Mouse (Mus musculus) heart, adult 18-20 months (tissue): ENCODE measurements around the gene Pkig. TPM values are rescaled to one million over a fixed set of nuclear protein-coding genes. Genes with fewer than 3 reads are reported as not detected.

ENCODE experiments used
- DNase-seq, 2 experiments: peaks; one replicate each; pipeline ENCODE4 v3.0.0; 2021 to 2022; ENCODE audit warnings: mixed read lengths in 1 of 2
- total RNA-seq, 2 experiments: library from RNA; stranded (reverse); gene quantifications; 2 replicates each; pipeline ENCODE4 v1.2.3; 2021

Pkig gene
- total RNA-seq, 2 experiments from 2014 or later = 219 to 232 TPM

GRCm38 (mm10) chr2:163676321-163676720 lies 18.1 kb downstream of the Pkig start:
- no peak for DNase-seq

- DNase-seq = peak in 1 of 2 experiments; percentile 36
These were observed 18.6 kb downstream of the Pkig start for GRCm38 (mm10) chr2:163676745-163677144.

- DNase-seq = no peak
These were observed 24.2 kb downstream of the Pkig start for GRCm38 (mm10) chr2:163682344-163682743.

- DNase-seq = peak in 1 of 2 experiments; percentile 47
These were observed 27.1 kb downstream of the Pkig start for GRCm38 (mm10) chr2:163685287-163685686.

GRCm38 (mm10) chr2:163685761-163686200 lies 27.6 kb downstream of the Pkig start:
- peak; percentile 79 to 86 for DNase-seq

GRCm38 (mm10) chr2:163686233-163686632 lies 28.0 kb downstream of the Pkig start:
- DNase-seq = no peak

- no peak for DNase-seq
These were observed 28.7 kb downstream of the Pkig start for GRCm38 (mm10) chr2:163686886-163687285.

- peak; percentile 51 to 52 for DNase-seq
These were observed 30.2 kb downstream of the Pkig start for GRCm38 (mm10) chr2:163688377-163688776.

GRCm38 (mm10) chr2:163689771-163690170 lies 31.6 kb downstream of the Pkig start:
- DNase-seq = no peak

GRCm38 (mm10) chr2:163690409-163691304 lies 32.5 kb downstream of the Pkig start:
- DNase-seq = no peak

GRCm38 (mm10) chr2:163691846-163692605 lies 33.8 kb downstream of the Pkig start:
- DNase-seq = no peak

- peak in 1 of 2 experiments; percentile 54 for DNase-seq
These were observed 34.9 kb downstream of the Pkig start for GRCm38 (mm10) chr2:163692873-163693612.

GRCm38 (mm10) chr2:163693716-163694314 lies 35.6 kb downstream of the Pkig start:
- peak; percentile 70 to 78 for DNase-seq

GRCm38 (mm10) chr2:163696763-163697162 lies 38.6 kb downstream of the Pkig start:
- DNase-seq = peak in 1 of 2 experiments; percentile 25

- DNase-seq = peak; percentile 66 to 71
These were observed 39.7 kb downstream of the Pkig start for GRCm38 (mm10) chr2:163697764-163698480.

- peak; percentile 38 to 46 for DNase-seq
These were observed 41.0 kb downstream of the Pkig start for GRCm38 (mm10) chr2:163699078-163699780.

GRCm38 (mm10) chr2:163702431-163702830 lies 44.2 kb downstream of the Pkig start:
- no peak for DNase-seq

GRCm38 (mm10) chr2:163702921-163703320 lies 44.7 kb downstream of the Pkig start:
- DNase-seq = no peak

GRCm38 (mm10) chr2:163703599-163704260 lies 45.5 kb downstream of the Pkig start:
- no peak for DNase-seq

GRCm38 (mm10) chr2:163708321-163708720 lies 50.1 kb downstream of the Pkig start:
- no peak for DNase-seq
